Comparison of ENCODE assay signal across 8 mouse cellular contexts in genomic region chr2:164047197-164047690, GRCm38 (mm10). TPM values are rescaled to one million over a fixed set of nuclear protein-coding genes. Genes with fewer than 3 reads are reported as not detected.
DNase-seq lines count a peak whose midpoint lies in the region; ATAC-seq and TF ChIP-seq lines count a peak whose summit lies in the region.

No protein-coding gene starts in this region.

- H3K4me2 ChIP-seq in embryonic facial prominence, embryonic 13.5 days, result peak overlapping the region; percentile 57
- peak overlapping the region; percentile 51 for H3K4me2 ChIP-seq in hindbrain, postnatal 0 days (ENCODE audit: low read depth, low read length)
- peak overlapping the region; percentile 70 for H3K4me2 ChIP-seq in liver, embryonic 12.5 days

- peak overlapping the region; percentile 52; the same call in 1 of the 2 replicates for H3K9ac ChIP-seq in embryonic facial prominence, embryonic 13.5 days
- H3K9ac ChIP-seq in hindbrain, postnatal 0 days (replicated peaks; ENCODE audit: low read length), result no peak overlapping the region
- H3K9ac ChIP-seq in liver, embryonic 12.5 days, result no peak overlapping the region

- ATAC-seq in embryonic facial prominence, embryonic 13.5 days (ENCODE audit: insufficient number of reproducible peaks, insufficient read depth, low FRiP score, low TSS enrichment, low read depth), result peak; percentile 43; the same call in 1 of the 2 replicates
- ATAC-seq in hindbrain, postnatal 0 days, result peak; percentile 75
- peak; percentile 87 for ATAC-seq in liver, embryonic 12.5 days

- no peaks in the 10 kb centered on the region for H3K9me3 ChIP-seq in embryonic facial prominence, embryonic 13.5 days
- H3K9me3 ChIP-seq in hindbrain, postnatal 0 days (ENCODE audit: low read length), result no peaks in the 10 kb centered on the region
- H3K9me3 ChIP-seq in liver, embryonic 12.5 days (replicated peaks), result no peaks in the 10 kb centered on the region

- peaks cover 3% of the 10 kb centered on the region; the same call in 1 of the 2 replicates for H3K4me1 ChIP-seq in embryonic facial prominence, embryonic 13.5 days
- H3K4me1 ChIP-seq in hindbrain, postnatal 0 days (ENCODE audit: insufficient read depth, low read length), result no peaks in the 10 kb centered on the region
- H3K4me1 ChIP-seq in liver, embryonic 12.5 days, result peaks cover 7% of the 10 kb centered on the region

- H3K36me3 ChIP-seq in embryonic facial prominence, embryonic 13.5 days, result peaks cover 12% of the 10 kb centered on the region
- H3K36me3 ChIP-seq in hindbrain, postnatal 0 days (ENCODE audit: insufficient read depth, low read length), result peaks cover 3% of the 10 kb centered on the region; the same call in 1 of the 2 replicates
- H3K36me3 ChIP-seq in liver, embryonic 12.5 days, result peaks cover 14% of the 10 kb centered on the region

- no peaks in the 10 kb centered on the region for H3K27me3 ChIP-seq in embryonic facial prominence, embryonic 13.5 days
- no peaks in the 10 kb centered on the region for H3K27me3 ChIP-seq in hindbrain, postnatal 0 days (ENCODE audit: insufficient read depth, low read length)
- H3K27me3 ChIP-seq in liver, embryonic 12.5 days (replicated peaks), result no peaks in the 10 kb centered on the region

- 6% methylated on average over 14 of the region's 16 CpGs for WGBS in embryonic facial prominence, embryonic 13.5 days
- WGBS in hindbrain, postnatal 0 days, result 9% methylated on average over 16 of the region's 16 CpGs
- WGBS in liver, embryonic 12.5 days (ENCODE audit: insufficient replicate concordance), result 3% methylated on average over 15 of the region's 16 CpGs

- TF ChIP-seq CTCF in hindbrain, postnatal 0 days (IDR thresholded peaks at IDR 0.05; ENCODE audit: low read depth), result no peak

- H3K4me3 ChIP-seq in embryonic facial prominence, embryonic 13.5 days, result peak overlapping the region; percentile 33
- peak overlapping the region; percentile 27 for H3K4me3 ChIP-seq in hindbrain, postnatal 0 days (ENCODE audit: low read length)
- peak overlapping the region; percentile 42 for H3K4me3 ChIP-seq in liver, embryonic 12.5 days

- DNase-seq in 416B (ENCODE audit: low read depth), result peak; percentile 26
- peak; percentile 72 for DNase-seq in T-cell, adult 2 months (ENCODE audit: low spot score)
- DNase-seq in hindbrain, postnatal 0 days (ENCODE audit: low spot score), result peak; percentile 47
- peak; percentile 78 for DNase-seq in naive thymus-derived CD4-positive, alpha-beta T cell, adult 2 months (ENCODE audit: low read depth)
- DNase-seq in layer of hippocampus, adult 9-11 months, result no peak
- no peak for DNase-seq in right cerebral cortex, adult 18-20 months

- no peak overlapping the region for H3K27ac ChIP-seq in embryonic facial prominence, embryonic 13.5 days
- H3K27ac ChIP-seq in hindbrain, postnatal 0 days, result no peak overlapping the region
- no peak overlapping the region for H3K27ac ChIP-seq in liver, embryonic 12.5 days

RNA-seq across cellular contexts. Expression of gene Pabpc1l, which starts 22.0 kb away (rescaled TPM):
- polyA plus RNA-seq in embryonic facial prominence, embryonic 13.5 days (2015; fragmentation: Nextera tagmentation; extraction: Ambion mirVana), result 1.6 and 2.8 TPM in 2 replicates
- total RNA-seq in hindbrain, postnatal 0 days (2014; rRNA removed), result 1.3 TPM in 1 of 2 replicates, not detected in the other
- polyA plus RNA-seq in hindbrain, postnatal 0 days (2015; fragmentation: Nextera tagmentation; extraction: Ambion mirVana), result 2.0 and 2.2 TPM in 2 replicates
- polyA plus RNA-seq in liver, embryonic 12.5 days (2016; fragmentation: Nextera tagmentation; extraction: Ambion mirVana), result 0.17 and 0.31 TPM in 2 replicates

RNA-seq across cellular contexts. Expression of gene Stk4, which starts 22.9 kb away (rescaled TPM):
- polyA plus RNA-seq in embryonic facial prominence, embryonic 13.5 days (2015; fragmentation: Nextera tagmentation; extraction: Ambion mirVana), result 19.0 and 19.8 TPM in 2 replicates
- total RNA-seq in hindbrain, postnatal 0 days (2014; rRNA removed), result 19.7 and 23.9 TPM in 2 replicates
- polyA plus RNA-seq in hindbrain, postnatal 0 days (2015; fragmentation: Nextera tagmentation; extraction: Ambion mirVana), result 13.1 and 13.2 TPM in 2 replicates
- polyA plus RNA-seq in liver, embryonic 12.5 days (2016; fragmentation: Nextera tagmentation; extraction: Ambion mirVana), result 20.7 and 21.0 TPM in 2 replicates

RNA-seq across cellular contexts. Expression of gene Tomm34, which starts 23.7 kb away (rescaled TPM):
- polyA plus RNA-seq in embryonic facial prominence, embryonic 13.5 days (2015; fragmentation: Nextera tagmentation; extraction: Ambion mirVana), result 59.1 and 59.3 TPM in 2 replicates
- total RNA-seq in hindbrain, postnatal 0 days (2014; rRNA removed), result 38.9 and 45.8 TPM in 2 replicates
- polyA plus RNA-seq in hindbrain, postnatal 0 days (2015; fragmentation: Nextera tagmentation; extraction: Ambion mirVana), result 45.8 and 46.5 TPM in 2 replicates
- 32.4 TPM in 2 replicates for polyA plus RNA-seq in liver, embryonic 12.5 days (2016; fragmentation: Nextera tagmentation; extraction: Ambion mirVana)

RNA-seq across cellular contexts. Expression of gene Ywhab, which starts 52.5 kb away (rescaled TPM):
- 311 and 329 TPM in 2 replicates for polyA plus RNA-seq in embryonic facial prominence, embryonic 13.5 days (2015; fragmentation: Nextera tagmentation; extraction: Ambion mirVana)
- total RNA-seq in hindbrain, postnatal 0 days (2014; rRNA removed), result 131 and 134 TPM in 2 replicates
- 583 and 590 TPM in 2 replicates for polyA plus RNA-seq in hindbrain, postnatal 0 days (2015; fragmentation: Nextera tagmentation; extraction: Ambion mirVana)
- 154 and 161 TPM in 2 replicates for polyA plus RNA-seq in liver, embryonic 12.5 days (2016; fragmentation: Nextera tagmentation; extraction: Ambion mirVana)

Comparison
In these comparisons a context has a peak if more than half of its experiments do, and no peak if none do; other contexts are left out.
1. DNase-seq: peak in 416B (single experiment), T-cell, adult 2 months (single experiment), hindbrain, postnatal 0 days (single experiment) and naive thymus-derived CD4-positive, alpha-beta T cell, adult 2 months (single experiment); none in layer of hippocampus, adult 9-11 months (single experiment) and right cerebral cortex, adult 18-20 months (single experiment).
2. Peak in every context shown above with its lines, with median percentiles within 50 percentile points of each other: ATAC-seq, H3K4me2 ChIP-seq and H3K4me3 ChIP-seq.